Mouse (Mus musculus) MEL (cell line): ENCODE results near the gene Tbx3. TPM values are rescaled to one million over a fixed set of nuclear protein-coding genes. Genes with fewer than 3 reads are reported as not detected.

Source experiments
- DNase-seq: peaks from one replicate; pipeline ENCODE4 v3.0.0; 2011; ENCODE audit warnings: low read depth, low spot score
- H3K27ac ChIP-seq: 2 replicates; pipeline ENCODE4 v1.5.1; 2012; ENCODE audit warnings: low read depth, mild to moderate bottlenecking, control low read depth, low read length, moderate library complexity; ENCODE audit not compliant: control insufficient read depth
- H3K27me3 ChIP-seq, 2 experiments: fragments of 150-350 bp in 1 of 2; sonication (generic) in 1 of 2; 2 replicates each; pipeline ENCODE4 v1.6.1; 2012; ENCODE audit warnings: low read length in 2 of 2, mild to moderate bottlenecking in 2 of 2, improper control_type of control experiment in 1 of 2, moderate library complexity in 1 of 2; ENCODE audit not compliant: insufficient read depth in 2 of 2, control insufficient read depth in 1 of 2
- H3K36me3 ChIP-seq, 2 experiments: 2 replicates each; pipeline ENCODE4 v1.6.1; 2012 to 2014; ENCODE audit warnings: low read length in 2 of 2, improper control_type of control experiment in 1 of 2, inconsistent platforms in 1 of 2, mild to moderate bottlenecking in 1 of 2; ENCODE audit not compliant: insufficient read depth in 2 of 2, control insufficient read depth in 1 of 2
- H3K4me1 ChIP-seq, 2 experiments: fragments of 150-350 bp in 1 of 2; sonication (generic) in 1 of 2; 2 replicates each; pipeline ENCODE4 v1.6.1; 2012; ENCODE audit warnings: low read length in 2 of 2, improper control_type of control experiment in 1 of 2, mild to moderate bottlenecking in 1 of 2; ENCODE audit not compliant: insufficient read depth in 2 of 2, control insufficient read depth in 1 of 2
- H3K4me3 ChIP-seq, 2 experiments: fragments of 150-350 bp in 1 of 2; sonication (generic) in 1 of 2; 2 replicates each; pipeline ENCODE4 v1.5.1; 2012; ENCODE audit warnings: low read depth in 2 of 2, low read length in 2 of 2, mild to moderate bottlenecking in 2 of 2, moderate library complexity in 2 of 2, control low read depth in 1 of 2, improper control_type of control experiment in 1 of 2; ENCODE audit not compliant: control insufficient read depth in 1 of 2, insufficient read depth in 1 of 2
- H3K79me2 ChIP-seq: 2 replicates; pipeline ENCODE4 v1.6.1; 2012; ENCODE audit warnings: mild to moderate bottlenecking, low read length, moderate library complexity; ENCODE audit not compliant: control insufficient read depth, poor library complexity, insufficient read depth
- H3K9ac ChIP-seq: 2 replicates; pipeline ENCODE4 v1.6.1; 2012; ENCODE audit warnings: low read depth, mild to moderate bottlenecking, control low read depth, low read length, moderate library complexity; ENCODE audit not compliant: control insufficient read depth, poor library complexity, severe bottlenecking
- H3K9me3 ChIP-seq: fragments of 150-350 bp; sonication (generic); replicated peaks from 2 replicates; pipeline ENCODE4 v1.6.1; 2012; ENCODE audit warnings: mild to moderate bottlenecking, low read length, improper control_type of control experiment, moderate library complexity; ENCODE audit not compliant: insufficient read depth
- BHLHE40 ChIP-seq: IDR thresholded peaks from 2 replicates; pipeline ENCODE4 v1.6.1; 2012; ENCODE audit warnings: low read depth, mild to moderate bottlenecking, inconsistent platforms, low read length, improper control_type of control experiment, borderline replicate concordance
- CHD1 ChIP-seq: IDR thresholded peaks from 2 replicates; pipeline ENCODE4 v1.6.1; 2012; ENCODE audit warnings: low read depth, mild to moderate bottlenecking, inconsistent platforms, low read length, improper control_type of control experiment
- CTCF ChIP-seq, 3 experiments: IDR thresholded peaks in 2 of 3; conservative IDR thresholded peaks in 1 of 3; 2 replicates each; pipeline ENCODE4 v1.5.1; 2011 to 2012; ENCODE audit warnings: low read length in 3 of 3, low read depth in 2 of 3, mild to moderate bottlenecking in 2 of 3, improper control_type of control experiment in 1 of 3, inconsistent platforms in 1 of 3, mixed read lengths in 1 of 3, moderate library complexity in 1 of 3; ENCODE audit not compliant: control insufficient read depth in 1 of 3, insufficient read depth in 1 of 3, poor library complexity in 1 of 3, severe bottlenecking in 1 of 3
- E2F4 ChIP-seq: IDR thresholded peaks from 2 replicates; pipeline ENCODE4 v1.6.1; 2011; ENCODE audit warnings: low read depth, low read length, improper control_type of control experiment, borderline replicate concordance
- ETS1 ChIP-seq: IDR thresholded peaks from 2 replicates; pipeline ENCODE4 v1.6.1; 2012; ENCODE audit warnings: low read depth, mild to moderate bottlenecking, inconsistent platforms, low read length, improper control_type of control experiment, moderate library complexity
- GABPA ChIP-seq: IDR thresholded peaks from 2 replicates; pipeline ENCODE4 v1.6.1; 2012; ENCODE audit warnings: low read depth, mild to moderate bottlenecking, inconsistent platforms, low read length, improper control_type of control experiment, moderate library complexity
- GATA1 ChIP-seq: IDR thresholded peaks from 2 replicates; pipeline ENCODE4 v1.6.1; 2011; ENCODE audit warnings: low read depth, low read length, improper control_type of control experiment
- HCFC1 ChIP-seq: IDR thresholded peaks from 2 replicates; pipeline ENCODE4 v1.6.1; 2012; ENCODE audit warnings: low read depth, mild to moderate bottlenecking, inconsistent platforms, low read length, improper control_type of control experiment, moderate library complexity
- JUND ChIP-seq: IDR thresholded peaks from 2 replicates; pipeline ENCODE4 v1.6.1; 2011; ENCODE audit warnings: low read depth, mild to moderate bottlenecking, improper control_type of control experiment, low read length
- KAT2A ChIP-seq: conservative IDR thresholded peaks from 2 replicates; pipeline ENCODE4 v1.6.1; 2012; ENCODE audit warnings: low read depth, low read length, improper control_type of control experiment, inconsistent platforms
- MAFK ChIP-seq: IDR thresholded peaks from 2 replicates; pipeline ENCODE4 v1.6.1; 2011; ENCODE audit warnings: low read depth, mild to moderate bottlenecking, low read length, improper control_type of control experiment, borderline replicate concordance
- MAX ChIP-seq: IDR thresholded peaks from 2 replicates; pipeline ENCODE4 v1.6.1; 2011; ENCODE audit warnings: low read length, improper control_type of control experiment
- MEF2A ChIP-seq: IDR thresholded peaks from 2 replicates; pipeline ENCODE4 v1.6.1; 2014; ENCODE audit warnings: low read depth, mild to moderate bottlenecking, inconsistent platforms, low read length, improper control_type of control experiment; ENCODE audit not compliant: poor library complexity, insufficient replicate concordance, severe bottlenecking; ENCODE audit errors: extremely low read depth
- MYB ChIP-seq: IDR thresholded peaks from 2 replicates; pipeline ENCODE4 v1.6.1; 2011; ENCODE audit warnings: mild to moderate bottlenecking, low read depth, low read length, improper control_type of control experiment
- NRF1 ChIP-seq: IDR thresholded peaks from 2 replicates; pipeline ENCODE4 v1.6.1; 2014; ENCODE audit warnings: low read depth, mild to moderate bottlenecking, inconsistent platforms, low read length, improper control_type of control experiment, moderate library complexity; ENCODE audit not compliant: poor library complexity, insufficient read depth, severe bottlenecking
- POLR2A ChIP-seq, 2 experiments: IDR thresholded peaks; 2 replicates each; pipeline ENCODE4 v1.6.1; 2011 to 2012; ENCODE audit warnings: low read length in 2 of 2, mild to moderate bottlenecking in 2 of 2, control low read depth in 1 of 2, improper control_type of control experiment in 1 of 2, low read depth in 1 of 2, moderate library complexity in 1 of 2; ENCODE audit not compliant: control insufficient read depth in 1 of 2, insufficient read depth in 1 of 2, poor library complexity in 1 of 2
- POLR2AphosphoS5 ChIP-seq: IDR thresholded peaks from 2 replicates; pipeline ENCODE4 v1.6.1; 2012; ENCODE audit warnings: low read depth, borderline replicate concordance, mild to moderate bottlenecking, inconsistent platforms, low read length, moderate library complexity, mixed read lengths
- RCOR1 ChIP-seq: IDR thresholded peaks from 2 replicates; pipeline ENCODE4 v1.6.1; 2012; ENCODE audit warnings: low read depth, mild to moderate bottlenecking, inconsistent platforms, low read length, improper control_type of control experiment
- TAL1 ChIP-seq: IDR thresholded peaks from 2 replicates; pipeline ENCODE4 v1.6.1; 2012; ENCODE audit warnings: mild to moderate bottlenecking, inconsistent platforms, low read length, moderate library complexity, mixed read lengths
- TCF12 ChIP-seq: IDR thresholded peaks from 2 replicates; pipeline ENCODE4 v1.6.1; 2014; ENCODE audit warnings: low read depth, mild to moderate bottlenecking, inconsistent platforms, low read length, improper control_type of control experiment, moderate library complexity
- UBTF ChIP-seq: IDR thresholded peaks from 2 replicates; pipeline ENCODE4 v1.6.1; 2012; ENCODE audit warnings: low read depth, mild to moderate bottlenecking, inconsistent platforms, low read length, improper control_type of control experiment, moderate library complexity, borderline replicate concordance; ENCODE audit not compliant: insufficient read depth
- USF2 ChIP-seq, 2 experiments: IDR thresholded peaks; 2 replicates each; pipeline ENCODE4 v1.6.1; 2011 to 2012; ENCODE audit warnings: improper control_type of control experiment in 2 of 2, low read length in 2 of 2, borderline replicate concordance in 1 of 2, inconsistent platforms in 1 of 2, low read depth in 1 of 2, mild to moderate bottlenecking in 1 of 2; ENCODE audit not compliant: insufficient read depth in 1 of 2
- ZKSCAN1 ChIP-seq: IDR thresholded peaks from 2 replicates; pipeline ENCODE4 v1.6.1; 2012; ENCODE audit warnings: low read depth, mild to moderate bottlenecking, inconsistent platforms, low read length, improper control_type of control experiment, moderate library complexity
- ZNF384 ChIP-seq: IDR thresholded peaks from 2 replicates; pipeline ENCODE4 v1.6.1; 2012; ENCODE audit warnings: low read depth, mild to moderate bottlenecking, inconsistent platforms, low read length, improper control_type of control experiment
- polyA plus RNA-seq, 2 experiments: library from polyadenylated mRNA; stranded (reverse) in 1 of 2; unstranded in 1 of 2; fragments of >175 nt in 1 of 2; fragments of >200 nt in 1 of 2; gene quantifications; 2 replicates each; pipeline versions ENCODE4 v1.2.1 to v1.2.4; 2012; ENCODE audit warnings: low replicate concordance in 2 of 2, low read depth in 1 of 2; ENCODE audit not compliant: insufficient read length in 2 of 2, insufficient read depth in 1 of 2, missing spikeins in 1 of 2
- total RNA-seq: library from RNA; depleted of rRNA; stranded (reverse); fragments of 300-350 nt; gene quantifications from 2 replicates; pipeline ENCODE4 v1.2.3, GENCODE M21; 2012

Tbx3 gene
- total and polyA plus RNA-seq, 3 experiments = not detected

- Histone ChIP-seq H3K27ac (no peak overlapping the region), H3K9ac (no peak overlapping the region), H3K79me2 (no peaks in the 10 kb centered on the region), H3K36me3 (no peaks in the 10 kb centered on the region), H3K27me3 (no peaks in the 10 kb centered on the region), H3K4me3 (no peak overlapping the region), H3K9me3 (no peaks in the 10 kb centered on the region), H3K4me1 (no peaks in the 10 kb centered on the region)
- TF ChIP-seq GATA1 = no peak
- no peak for TF ChIP-seq MYB
- no peak for TF ChIP-seq JUND
- no peak for TF ChIP-seq MEF2A
- TF ChIP-seq MAX = no peak
- TF ChIP-seq CTCF (IDR thresholded peaks at IDR 0.05 in 2 of 3, conservative IDR thresholded peaks at IDR 0.05 in 1 of 3; ENCODE audit: control insufficient read depth in 1 of 3, insufficient read depth in 1 of 3, low read depth in 2 of 3, low read length in 3 of 3, poor library complexity in 1 of 3, severe bottlenecking in 1 of 3) = no peak
- TF ChIP-seq BHLHE40 = no peak
- no peak for TF ChIP-seq ZNF384
- no peak for TF ChIP-seq POLR2AphosphoS5
- TF ChIP-seq HCFC1 = no peak
- no peak for TF ChIP-seq MAFK
- TF ChIP-seq USF2 (IDR thresholded peaks at IDR 0.05; ENCODE audit: borderline replicate concordance in 1 of 2, insufficient read depth in 1 of 2, low read depth in 1 of 2, low read length in 2 of 2) = no peak
- TF ChIP-seq KAT2A = no peak
- TF ChIP-seq GABPA = no peak
- TF ChIP-seq E2F4 = no peak
- TF ChIP-seq TCF12 = no peak
- TF ChIP-seq RCOR1 = no peak
- TF ChIP-seq NRF1 = no peak
- no peak for TF ChIP-seq ZKSCAN1
- no peak for DNase-seq
Measured at GRCm38 (mm10) chr5:119665739-119666138, 4.7 kb upstream of the Tbx3 start.

GRCm38 (mm10) chr5:119667356-119667940 is 3.0 kb upstream of the Tbx3 start:
- Histone ChIP-seq H3K9me3 (no peaks in the 10 kb centered on the region), H3K36me3 (no peaks in the 10 kb centered on the region), H3K79me2 (no peaks in the 10 kb centered on the region), H3K4me1 (no peaks in the 10 kb centered on the region), H3K27me3 (no peaks in the 10 kb centered on the region), H3K27ac (no peak overlapping the region), H3K4me3 (no peak overlapping the region), H3K9ac (no peak overlapping the region)
- DNase-seq = no peak
- TF ChIP-seq MAX (no peak), UBTF (no peak), POLR2A (IDR thresholded peaks at IDR 0.05; ENCODE audit: control insufficient read depth in 1 of 2, insufficient read depth in 1 of 2, low read depth in 1 of 2, low read length in 2 of 2, poor library complexity in 1 of 2) (no peak), ETS1 (no peak), MYB (no peak), E2F4 (no peak), ZKSCAN1 (no peak), MAFK (no peak), TAL1 (no peak), HCFC1 (no peak), CTCF (IDR thresholded peaks at IDR 0.05 in 2 of 3, conservative IDR thresholded peaks at IDR 0.05 in 1 of 3; ENCODE audit: control insufficient read depth in 1 of 3, insufficient read depth in 1 of 3, low read depth in 2 of 3, low read length in 3 of 3, poor library complexity in 1 of 3, severe bottlenecking in 1 of 3) (no peak), CHD1 (no peak), JUND (no peak)
